Mouse (Mus musculus) thymus, adult 2 months (tissue): ENCODE data around the gene Zfp36.

Experiments
- CTCF ChIP-seq: fragments of 200-500 bp; IDR thresholded peaks from 2 replicates; pipeline ENCODE4 v1.5.1; 2012; ENCODE audit warnings: mild to moderate bottlenecking, control low read depth, low read length, moderate library complexity, borderline replicate concordance; ENCODE audit not compliant: control insufficient read depth, poor library complexity, insufficient read depth; ENCODE audit errors: extremely low read depth
- POLR2A ChIP-seq: fragments of 200-500 bp; IDR thresholded peaks from 2 replicates; pipeline ENCODE4 v1.6.1; 2012; ENCODE audit warnings: mild to moderate bottlenecking, low read length, control low read depth, moderate library complexity; ENCODE audit not compliant: control insufficient read depth, poor library complexity, insufficient read depth; ENCODE audit errors: extremely low read depth

DNA sequence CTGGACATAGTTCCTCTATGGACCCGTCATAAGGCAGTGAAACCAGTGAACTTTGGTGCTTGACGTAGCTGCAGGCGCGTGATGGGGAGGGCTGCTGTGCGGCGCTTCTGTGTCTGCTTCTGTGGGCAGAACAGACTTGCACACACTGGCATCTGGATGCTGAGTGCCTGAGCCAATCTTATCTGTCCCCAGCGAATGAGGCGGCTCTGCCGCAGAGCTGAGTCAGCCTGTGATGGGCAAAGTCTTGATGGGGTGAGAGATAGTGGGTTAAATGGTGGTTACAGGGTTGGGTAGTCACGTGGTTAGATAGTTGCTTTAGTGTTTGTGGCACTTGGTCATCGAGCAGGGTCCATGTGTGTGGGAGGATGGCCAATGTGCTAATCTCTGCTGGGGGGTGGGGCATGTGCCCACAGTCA is 2.9 kb upstream of the Zfp36 start:
- no peak for TF ChIP-seq CTCF
- TF ChIP-seq POLR2A, result peak; percentile 66; the same call in 1 of the 2 replicates
